Mouse (Mus musculus): ENCODE measurements around the gene Zbbx. TPM values are rescaled to one million over a fixed set of nuclear protein-coding genes. Genes with fewer than 3 reads are reported as not detected.

Zbbx gene
- not detected in 2 replicates for polyA plus RNA-seq (2015; fragmentation: Nextera tagmentation; extraction: Ambion mirVana)

GRCm38 (mm10) chr3:75164838-75165496, at the start of gene Zbbx:
Gene Zbbx, minus strand, starts transcription at chr3:75165034.
- H3K4me3 ChIP-seq, result peak within 1 kb of the TSS; percentile 22
- peak; percentile 87 for ATAC-seq (ENCODE audit: low FRiP score, low read depth)
- no peak within 1 kb of the TSS for H3K27ac ChIP-seq

DNA sequence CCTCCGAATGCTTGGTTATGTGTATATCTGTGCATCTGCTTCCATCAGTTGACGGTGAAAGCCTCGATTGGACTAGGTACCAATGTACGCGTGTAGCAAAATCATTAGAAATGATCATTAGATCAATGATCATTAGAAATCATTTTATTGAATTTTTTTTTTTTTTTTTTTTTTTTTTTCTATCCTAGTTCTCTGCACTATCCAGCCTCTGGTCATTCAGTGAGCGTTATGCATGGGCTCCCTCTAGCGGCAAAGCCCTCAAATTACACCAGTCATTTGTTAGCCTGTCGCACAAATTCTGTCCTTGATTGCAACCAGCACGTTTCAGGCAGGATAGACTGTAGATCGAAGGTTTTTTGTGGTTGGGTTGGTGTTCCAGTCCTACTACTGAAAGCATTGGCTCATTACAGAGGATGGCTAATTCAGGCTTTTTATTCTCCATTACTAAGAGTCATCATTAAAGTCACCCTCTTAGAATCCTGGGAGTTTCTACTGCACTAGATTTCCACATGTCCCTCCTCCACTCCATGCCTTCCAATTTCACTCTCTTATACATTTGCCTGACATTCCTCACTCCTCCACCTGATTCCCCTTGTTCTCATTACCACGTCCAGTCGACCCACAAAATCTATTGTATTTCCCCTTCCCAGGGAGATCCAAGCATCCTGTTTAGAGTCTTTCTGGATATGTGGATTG, 38.1 kb upstream of the Zbbx start:
- no peaks in the 10 kb centered on the region for H3K27me3 ChIP-seq
- no peak overlapping the region for H3K27ac ChIP-seq
- H3K9me3 ChIP-seq, result no peaks in the 10 kb centered on the region
- no peak overlapping the region for H3K9ac ChIP-seq
- H3K4me2 ChIP-seq (replicated peaks), result no peak overlapping the region
- H3K4me3 ChIP-seq, result no peak overlapping the region
- WGBS, result 38% methylated on average over 12 of the region's 12 CpGs
- H3K36me3 ChIP-seq, result no peaks in the 10 kb centered on the region
- no peaks in the 10 kb centered on the region for H3K4me1 ChIP-seq
- peak; percentile 48; the same call in 1 of the 2 replicates for ATAC-seq (ENCODE audit: low FRiP score, low read depth)

More at GRCm38 (mm10) chr3:75164838-75165496, at the start of gene Zbbx:
- H3K27me3 ChIP-seq, result no peaks in the 10 kb centered on the region
- no peaks in the 10 kb centered on the region; the same call in 1 of the 2 replicates for H3K4me1 ChIP-seq
- no peaks in the 10 kb centered on the region for H3K36me3 ChIP-seq
- H3K4me2 ChIP-seq (replicated peaks), result peak within 1 kb of the TSS; percentile 59
- no peak within 1 kb of the TSS for H3K9ac ChIP-seq
- H3K9me3 ChIP-seq, result no peaks in the 10 kb centered on the region
- WGBS, result 14% methylated on average over 20 of the region's 20 CpGs

- WGBS, result 79% methylated on average over 1 of the region's 1 CpGs
- Histone ChIP-seq H3K4me2 (replicated peaks) (no peak overlapping the region), H3K27ac (no peak overlapping the region), H3K27me3 (no peaks in the 10 kb centered on the region), H3K9ac (no peak overlapping the region), H3K4me3 (no peak overlapping the region), H3K36me3 (no peaks in the 10 kb centered on the region), H3K9me3 (no peaks in the 10 kb centered on the region), H3K4me1 (no peaks in the 10 kb centered on the region)
- no peak for ATAC-seq (ENCODE audit: low FRiP score, low read depth)
Observed at GRCm38 (mm10) chr3:75182606-75183005, 17.8 kb upstream of the Zbbx start.

GRCm38 (mm10) chr3:75141876-75142275, 23.0 kb downstream of the Zbbx start:
- WGBS, result 70% methylated on average over 3 of the region's 3 CpGs
- Histone ChIP-seq H3K4me3 (no peak overlapping the region), H3K4me2 (replicated peaks) (no peak overlapping the region), H3K27ac (no peak overlapping the region), H3K4me1 (no peaks in the 10 kb centered on the region), H3K9ac (no peak overlapping the region), H3K9me3 (no peaks in the 10 kb centered on the region), H3K27me3 (no peaks in the 10 kb centered on the region), H3K36me3 (no peaks in the 10 kb centered on the region)
- no peak for ATAC-seq (ENCODE audit: low FRiP score, low read depth)

DNA sequence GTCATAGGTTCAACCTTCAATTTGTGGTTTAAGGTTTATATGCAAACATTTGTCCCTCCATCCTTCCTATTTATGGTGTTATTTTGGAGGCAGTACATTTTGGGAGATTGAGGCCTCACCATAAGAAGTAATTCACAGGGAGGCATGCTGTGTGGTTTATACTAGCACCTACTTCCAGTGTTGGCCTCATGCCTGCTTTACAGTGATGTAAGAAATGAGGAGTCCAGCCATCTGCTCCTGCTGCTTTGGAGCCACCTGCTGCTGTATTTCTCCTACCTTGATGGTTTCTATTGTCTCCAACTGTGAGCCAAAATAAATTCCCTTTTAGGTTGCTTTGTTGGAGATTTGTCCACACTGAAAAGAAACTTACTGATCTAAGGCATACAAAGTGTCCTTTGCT, 60.0 kb downstream of the Zbbx start:
- no peaks in the 10 kb centered on the region for H3K4me1 ChIP-seq
- no peak for ATAC-seq (ENCODE audit: low FRiP score, low read depth)
- no peak overlapping the region for H3K9ac ChIP-seq
- no peak overlapping the region for H3K4me2 ChIP-seq (replicated peaks)
- no peaks in the 10 kb centered on the region for H3K27me3 ChIP-seq
- H3K27ac ChIP-seq, result no peak overlapping the region
- no peaks in the 10 kb centered on the region for H3K36me3 ChIP-seq
- H3K4me3 ChIP-seq, result no peak overlapping the region
- no peaks in the 10 kb centered on the region for H3K9me3 ChIP-seq

GRCm38 (mm10) chr3:75085762-75086161, 79.1 kb downstream of the Zbbx start:
- Histone ChIP-seq H3K4me3 (no peak overlapping the region), H3K9me3 (no peaks in the 10 kb centered on the region), H3K9ac (no peak overlapping the region), H3K4me1 (no peaks in the 10 kb centered on the region), H3K27me3 (no peaks in the 10 kb centered on the region), H3K27ac (no peak overlapping the region), H3K4me2 (replicated peaks) (no peak overlapping the region), H3K36me3 (no peaks in the 10 kb centered on the region)
- ATAC-seq (ENCODE audit: low FRiP score, low read depth), result no peak
- 61% methylated on average over 1 of the region's 1 CpGs for WGBS

DNA sequence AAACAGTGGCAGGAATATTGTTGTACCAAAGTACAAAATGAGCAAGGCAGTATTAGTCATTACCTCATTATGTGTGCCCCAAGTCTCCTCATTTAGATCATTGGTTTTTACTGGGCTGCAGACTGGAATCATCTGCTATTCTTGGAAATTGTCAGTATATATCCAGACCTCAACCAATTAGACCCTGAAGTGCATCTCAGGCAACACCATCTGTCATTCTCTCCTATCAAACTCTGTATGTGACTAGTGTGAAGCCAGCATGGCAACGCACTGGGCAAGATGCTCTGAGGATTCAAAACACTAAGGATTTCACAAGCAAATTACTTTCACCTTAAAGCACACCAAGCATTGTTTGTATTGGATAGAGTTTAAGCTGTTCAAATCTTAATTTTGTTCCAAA, 85.9 kb downstream of the Zbbx start:
- no peaks in the 10 kb centered on the region for H3K4me1 ChIP-seq
- no peak overlapping the region for H3K4me3 ChIP-seq
- no peak overlapping the region for H3K4me2 ChIP-seq (replicated peaks)
- no peak overlapping the region for H3K27ac ChIP-seq
- no peaks in the 10 kb centered on the region for H3K36me3 ChIP-seq
- no peak overlapping the region for H3K9ac ChIP-seq
- WGBS, result 92% methylated on average over 1 of the region's 1 CpGs
- ATAC-seq (ENCODE audit: low FRiP score, low read depth), result no peak
- no peaks in the 10 kb centered on the region for H3K9me3 ChIP-seq
- H3K27me3 ChIP-seq, result no peaks in the 10 kb centered on the region

- Histone ChIP-seq H3K9ac (no peak overlapping the region), H3K4me2 (replicated peaks) (no peak overlapping the region), H3K27me3 (no peaks in the 10 kb centered on the region), H3K4me1 (no peaks in the 10 kb centered on the region), H3K27ac (no peak overlapping the region), H3K9me3 (no peaks in the 10 kb centered on the region), H3K4me3 (no peak overlapping the region), H3K36me3 (no peaks in the 10 kb centered on the region)
- ATAC-seq (ENCODE audit: low FRiP score, low read depth), result no peak
- 86% methylated on average over 1 of the region's 1 CpGs for WGBS
Observed at GRCm38 (mm10) chr3:75009701-75010100, 155.1 kb downstream of the Zbbx start.

Other genes with a start within 250 kb of the Zbbx start
- not detected in 2 replicates for gene Serpini2, start 105.0 kb upstream of the Zbbx start, polyA plus RNA-seq (2015; fragmentation: Nextera tagmentation; extraction: Ambion mirVana)

Measured in limb, embryonic 13.5 days (tissue).